Mouse (Mus musculus): ENCODE data around the gene Hmgb1. TPM values are rescaled to one million over a fixed set of nuclear protein-coding genes. Genes with fewer than 3 reads are reported as not detected.

Gene Hmgb1
- polyA plus RNA-seq, 1 experiment, result 22.9 TPM

DNA sequence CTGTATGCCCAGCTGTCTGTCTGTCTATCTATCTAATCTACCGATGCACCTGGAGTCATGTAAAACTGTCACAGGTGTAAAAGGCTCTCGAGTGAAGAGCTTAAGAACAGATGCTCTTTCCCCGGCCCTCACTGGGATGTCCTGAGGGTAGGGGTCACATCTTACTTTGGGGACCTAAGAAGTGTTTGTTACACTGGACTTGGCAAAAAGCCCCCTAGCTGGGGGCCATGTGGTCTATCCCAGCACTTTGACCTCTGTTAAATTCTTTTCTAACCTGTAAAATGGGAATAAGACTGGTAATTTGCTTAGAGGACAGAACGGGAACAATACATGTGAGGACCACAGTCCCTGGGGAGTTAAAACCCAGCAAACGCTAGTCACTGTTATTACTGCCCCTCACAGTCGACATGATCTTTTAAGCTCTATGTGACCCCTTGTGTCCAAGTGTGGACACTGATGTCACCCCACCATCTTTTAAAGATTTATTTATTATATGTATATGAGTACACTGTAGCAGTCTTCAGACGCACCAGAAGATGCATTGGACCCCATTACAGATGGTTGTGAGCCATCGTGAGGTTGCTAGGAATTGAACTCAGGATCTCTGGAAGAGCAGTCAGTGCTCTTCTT lies 80.1 kb downstream of the Hmgb1 start:
- DNase-seq (ENCODE audit: low read depth), result no peak

DNA sequence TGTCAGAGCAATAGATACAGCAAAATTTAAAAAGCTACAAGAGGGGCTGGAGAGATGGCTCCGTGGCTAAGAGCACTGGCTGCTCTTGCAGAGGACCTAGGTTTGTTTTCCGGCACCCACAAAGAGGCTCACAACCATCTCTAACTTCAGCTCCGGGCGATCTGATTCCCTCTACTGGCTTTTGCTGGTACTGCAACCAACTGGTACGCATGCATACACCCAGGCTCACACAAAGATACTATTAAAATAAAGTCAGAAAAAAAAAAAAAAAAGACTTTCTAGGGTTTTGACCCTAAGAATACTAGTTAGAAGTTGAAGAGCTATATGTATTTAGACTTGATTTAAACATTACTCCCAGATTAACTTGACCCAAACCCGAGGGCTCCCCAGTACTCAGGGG lies 82.4 kb downstream of the Hmgb1 start:
- no peak for DNase-seq (ENCODE audit: low read depth)

DNA sequence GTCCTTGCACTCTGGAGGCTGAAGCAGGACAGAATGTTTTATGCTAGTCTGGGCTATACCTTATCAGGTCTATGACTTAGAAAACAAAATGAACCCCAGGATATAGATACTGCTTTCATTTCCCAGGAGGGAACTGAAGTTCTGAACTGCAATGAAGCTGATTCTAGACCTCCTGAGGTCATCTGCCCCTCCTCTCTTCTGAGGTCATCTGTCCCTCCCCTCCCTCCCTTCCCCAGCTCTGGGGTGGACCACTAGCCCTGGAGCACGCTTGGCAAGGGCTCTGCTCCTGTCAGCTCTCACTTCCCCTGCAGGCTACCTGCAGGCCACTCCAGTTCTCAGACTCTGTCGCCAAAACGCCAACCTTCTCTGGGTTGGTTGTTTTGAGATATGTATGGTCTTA lies 84.2 kb downstream of the Hmgb1 start:
- no peak for DNase-seq (ENCODE audit: low read depth)

DNA sequence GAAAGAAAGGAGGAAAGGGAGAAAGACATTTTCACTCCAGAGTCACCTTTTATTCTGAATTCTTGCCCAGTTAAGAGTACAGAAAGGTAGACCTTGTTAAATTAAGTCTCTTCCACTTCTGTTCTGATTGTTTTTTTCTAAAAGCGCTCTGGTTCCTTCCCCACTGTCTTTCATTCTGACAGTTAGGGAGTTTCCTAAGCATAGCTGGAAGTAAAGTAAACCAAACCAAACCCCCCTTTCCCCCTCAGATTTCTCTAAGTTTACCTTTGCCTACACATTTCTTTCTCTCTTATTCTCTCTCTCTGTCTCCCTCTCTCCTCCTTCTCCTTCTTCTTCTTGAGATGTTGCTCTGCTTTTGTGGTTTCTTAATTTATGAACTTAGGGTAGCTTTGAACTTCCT lies 85.3 kb downstream of the Hmgb1 start:
- DNase-seq (ENCODE audit: low read depth), result no peak

DNA sequence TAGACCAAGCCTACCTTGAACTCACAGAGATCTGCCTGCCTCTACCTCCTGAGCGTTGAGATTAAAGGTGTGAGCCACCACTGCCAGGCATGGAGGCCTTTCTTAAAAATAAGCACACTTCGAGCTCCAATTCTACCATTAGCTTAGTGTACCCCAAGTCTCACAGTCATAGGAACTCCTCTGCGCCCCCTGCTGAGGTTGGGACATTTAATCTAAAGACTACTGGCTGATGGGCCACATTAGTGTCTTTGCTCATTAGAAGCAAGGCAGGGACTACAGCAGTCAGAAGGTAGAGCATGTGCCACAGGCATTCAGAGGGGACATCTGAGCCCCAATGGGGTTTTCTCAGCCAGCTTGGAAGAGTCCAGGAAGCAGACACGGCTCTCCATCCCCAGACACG lies 86.4 kb downstream of the Hmgb1 start:
- no peak for DNase-seq (ENCODE audit: low read depth)

DNA sequence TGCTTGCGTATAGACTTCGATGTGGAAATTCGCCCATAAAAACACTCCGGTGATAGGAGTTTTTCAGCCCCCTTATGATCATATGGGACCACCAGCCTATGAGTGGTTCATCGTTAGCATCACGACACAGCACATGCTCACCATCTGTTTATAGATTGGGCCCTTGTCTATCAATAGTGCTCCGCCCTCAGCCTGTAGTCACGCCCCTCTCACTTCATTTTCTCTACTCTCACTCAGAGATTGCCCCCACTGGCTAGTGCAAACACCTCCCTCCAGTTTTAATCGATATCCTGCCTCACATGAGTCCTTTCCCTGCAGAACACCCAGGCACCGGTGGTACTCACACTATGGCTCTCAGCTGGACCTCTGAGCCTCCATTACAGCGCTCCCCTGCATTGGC lies 88.0 kb downstream of the Hmgb1 start:
- no peak for DNase-seq (ENCODE audit: low read depth)

DNA sequence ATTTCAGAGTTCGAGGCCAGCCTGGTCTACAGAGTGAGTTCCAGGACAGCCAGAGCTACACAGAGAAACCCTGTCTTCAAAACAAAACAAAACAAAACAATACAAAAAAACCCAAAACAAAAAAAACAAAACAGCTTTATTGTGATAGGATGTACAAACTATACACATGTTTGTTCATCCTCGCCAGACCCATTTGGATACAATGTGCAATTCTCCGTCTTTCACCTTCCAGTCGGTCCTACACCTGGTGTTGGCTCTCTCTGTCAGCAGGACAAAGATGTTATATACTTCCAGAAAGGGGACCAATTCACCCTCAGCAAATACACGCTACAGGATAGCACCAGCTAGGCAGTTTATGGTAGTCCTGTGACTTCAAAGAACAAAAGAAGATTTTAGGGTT lies 91.4 kb downstream of the Hmgb1 start:
- DNase-seq (ENCODE audit: low read depth), result no peak

DNA sequence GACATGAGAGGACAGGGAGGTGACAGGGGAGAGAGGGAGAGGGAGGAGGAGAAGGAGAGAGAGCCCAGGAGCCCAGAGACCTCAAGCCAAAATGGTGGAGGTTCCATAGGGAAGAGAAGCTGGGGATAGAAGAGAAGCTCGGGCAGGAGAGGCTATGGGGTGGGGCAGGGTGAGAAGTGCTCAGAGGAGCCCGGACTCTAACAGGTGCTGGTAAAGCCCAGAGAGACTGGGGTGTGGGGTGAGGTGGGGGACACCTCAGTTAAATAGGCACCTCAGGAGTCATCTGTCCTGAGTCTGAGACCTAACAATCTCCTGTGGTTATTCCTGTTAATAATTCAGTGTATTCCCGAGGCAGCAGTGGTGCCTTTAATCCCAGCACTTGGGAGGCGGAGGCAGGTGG lies 91.8 kb downstream of the Hmgb1 start:
- DNase-seq (ENCODE audit: low read depth), result no peak

DNA sequence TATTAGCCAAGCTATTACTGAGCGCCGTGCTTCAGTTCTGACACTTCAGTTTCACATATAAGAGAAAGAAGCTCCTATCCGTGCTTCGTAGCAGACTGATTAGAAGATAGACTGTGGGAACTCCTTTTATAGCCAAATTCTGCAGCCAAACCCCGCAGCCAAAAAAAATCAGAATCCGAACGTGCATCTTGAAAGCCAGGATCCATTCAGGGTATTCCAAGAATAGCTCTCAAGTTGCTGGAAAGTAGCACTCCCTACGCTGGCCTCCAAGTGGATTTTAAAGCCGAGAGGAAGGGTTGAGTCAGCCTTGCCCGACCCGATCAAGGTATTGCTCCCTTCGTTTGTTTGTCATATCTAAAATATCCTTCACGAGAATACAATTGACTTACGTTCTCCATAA lies 93.0 kb downstream of the Hmgb1 start:
- DNase-seq (ENCODE audit: low read depth), result no peak

DNA sequence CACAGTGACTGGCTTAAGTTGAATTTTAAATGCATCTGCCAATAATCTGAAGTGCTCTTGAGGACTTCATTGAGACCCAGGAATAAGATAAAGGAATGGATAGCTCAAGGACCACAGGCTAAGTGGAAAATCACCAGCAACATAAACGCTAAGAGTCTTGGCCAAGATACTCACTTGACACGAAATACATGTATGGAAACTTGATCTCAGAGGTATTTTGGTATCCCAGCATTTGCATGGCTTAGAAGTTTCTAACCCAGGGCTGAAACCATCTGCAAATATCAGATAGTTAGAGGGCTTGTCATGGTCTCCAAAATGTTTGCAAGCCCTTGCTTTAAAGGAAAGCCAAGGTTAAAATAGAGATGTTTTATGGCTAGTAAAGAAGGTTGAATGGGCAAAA lies 94.4 kb downstream of the Hmgb1 start:
- no peak for DNase-seq (ENCODE audit: low read depth)

DNA sequence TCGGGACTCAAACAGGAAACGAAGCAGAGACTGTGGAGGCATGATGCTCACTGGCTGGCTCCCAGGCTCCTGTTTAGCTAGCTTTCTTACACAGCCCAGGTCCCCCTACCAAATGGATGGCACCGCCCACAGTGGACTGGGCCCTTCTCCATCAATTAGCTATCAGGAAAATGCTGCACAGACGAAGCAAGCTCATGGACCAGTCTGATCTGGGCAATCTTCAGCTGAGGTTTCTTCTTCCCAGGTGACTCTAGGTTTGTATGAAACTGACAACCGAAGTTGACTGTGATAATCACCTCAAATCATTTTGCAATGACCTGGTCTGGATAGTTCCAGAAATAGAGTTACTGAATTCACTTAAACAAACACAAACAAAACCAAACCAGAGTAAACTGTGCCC lies 94.8 kb downstream of the Hmgb1 start:
- no peak for DNase-seq (ENCODE audit: low read depth)

DNA sequence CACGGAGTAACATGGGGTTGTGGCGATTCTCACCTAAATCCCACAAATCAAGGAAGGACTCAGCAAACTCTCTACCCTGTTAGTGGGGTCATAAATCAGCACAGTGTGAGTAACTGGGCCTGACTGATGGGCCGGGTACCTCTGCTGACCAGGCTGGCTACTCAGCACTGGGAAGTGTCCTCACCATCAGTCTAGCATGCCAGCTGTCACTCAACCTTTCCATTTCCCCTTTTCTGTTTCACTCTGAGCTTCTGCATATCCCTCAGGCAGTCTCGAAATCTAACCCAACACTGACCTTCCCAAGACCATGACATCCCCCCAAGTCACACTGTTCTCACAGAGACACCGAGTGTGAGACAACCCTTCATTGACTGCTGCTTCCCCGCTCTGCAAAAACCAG lies 95.4 kb downstream of the Hmgb1 start:
- DNase-seq (ENCODE audit: low read depth), result no peak

DNA sequence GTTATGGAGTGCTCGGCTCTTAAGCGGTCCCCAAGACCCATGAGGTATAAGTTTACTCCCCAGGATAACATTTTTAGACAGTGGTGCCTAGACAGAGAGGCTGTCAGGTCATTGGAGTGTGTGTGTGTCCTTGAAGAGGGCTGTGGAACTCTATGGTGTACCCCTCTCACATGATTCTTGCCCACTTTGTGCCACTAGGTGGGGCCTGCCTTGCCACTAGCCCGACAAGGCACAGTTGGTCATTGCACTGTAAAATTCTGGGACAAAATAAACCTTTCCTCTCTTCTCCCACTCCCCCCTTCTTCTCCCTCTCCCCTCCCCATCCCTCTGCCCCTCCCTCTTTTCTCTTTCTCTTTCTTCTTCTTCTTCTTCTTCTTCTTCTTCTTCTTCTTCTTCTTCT lies 96.1 kb downstream of the Hmgb1 start:
- no peak for DNase-seq (ENCODE audit: low read depth)

DNA sequence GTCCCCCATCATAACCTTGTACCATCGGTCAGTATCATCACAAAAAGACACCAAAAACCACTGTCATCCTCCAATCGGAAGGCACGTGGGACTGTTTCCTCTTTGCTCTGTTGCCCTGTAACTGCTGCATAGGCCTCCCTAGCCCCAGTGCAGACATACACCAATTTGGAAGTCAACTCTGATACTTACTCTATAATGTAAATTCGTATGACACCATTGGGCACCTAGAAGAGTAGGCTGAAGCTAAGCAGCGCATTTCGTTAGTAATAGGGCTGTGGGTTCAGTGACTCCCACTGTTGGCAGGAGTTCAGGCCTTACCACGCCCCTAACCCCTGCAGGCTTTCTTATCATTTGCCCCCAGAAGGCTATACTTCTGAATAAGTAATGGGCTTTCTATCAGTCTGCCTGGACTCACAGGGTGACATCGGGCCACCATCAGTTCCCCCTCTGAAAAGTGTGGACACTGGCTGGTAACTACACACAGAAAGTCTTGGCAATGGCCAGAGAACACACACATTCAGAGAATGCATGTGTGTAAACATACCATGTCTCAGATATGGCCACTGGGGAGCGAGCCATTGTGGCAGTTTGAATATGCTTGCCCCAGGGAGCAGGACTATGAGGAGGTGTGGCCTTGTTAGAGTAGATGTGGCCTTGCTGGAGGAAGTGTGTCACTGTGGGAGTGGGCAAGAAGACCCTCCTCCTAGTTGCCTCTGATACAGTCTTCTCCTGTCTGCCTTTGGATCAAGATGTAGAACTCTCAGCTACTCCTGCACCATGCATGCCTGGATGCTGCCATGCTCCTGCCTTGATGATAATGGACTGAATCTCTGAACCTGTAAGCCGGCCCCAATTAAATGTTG lies 97.7 kb downstream of the Hmgb1 start:
- no peak for DNase-seq (ENCODE audit: low read depth)

DNA sequence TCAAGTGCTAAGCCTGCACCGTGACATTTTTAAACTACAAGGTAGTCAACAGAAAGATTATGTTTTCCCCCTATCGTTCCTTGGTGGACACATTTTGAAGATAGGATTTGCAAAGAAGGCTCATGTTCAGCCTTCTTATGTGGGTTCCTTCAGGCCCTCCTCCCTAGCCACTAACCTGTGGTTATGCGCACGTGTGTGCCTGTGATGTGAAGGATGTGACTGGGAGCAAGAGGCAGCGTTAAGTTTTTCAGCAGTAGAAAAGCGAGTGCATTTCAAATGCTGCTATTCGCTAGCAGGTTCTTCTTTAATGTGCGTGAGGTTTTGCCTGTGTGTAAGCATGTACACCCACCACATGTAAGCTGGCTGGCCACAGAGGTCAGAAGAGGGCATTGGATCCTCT lies 103.8 kb downstream of the Hmgb1 start:
- no peak for DNase-seq (ENCODE audit: low read depth)

DNA sequence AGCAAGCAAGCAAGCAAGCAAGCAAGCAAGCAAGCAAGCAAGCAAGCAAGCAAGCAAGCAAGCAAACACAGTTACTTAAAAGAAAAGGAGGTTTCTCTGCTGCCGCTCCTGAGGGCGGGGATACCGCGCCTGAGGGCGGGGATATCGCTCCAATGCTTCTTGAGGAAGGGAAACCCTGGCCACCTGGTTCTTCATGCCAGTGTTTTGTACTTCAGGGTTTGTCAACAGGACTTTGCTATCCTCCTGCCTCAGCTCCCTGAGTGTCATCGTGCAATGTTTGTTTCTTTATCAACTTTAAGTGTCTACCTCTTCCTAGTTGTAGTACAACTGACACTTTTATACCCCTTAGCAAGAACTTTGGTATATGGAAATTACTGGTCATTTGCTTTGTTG lies 104.5 kb downstream of the Hmgb1 start:
- DNase-seq (ENCODE audit: low read depth), result no peak

DNA sequence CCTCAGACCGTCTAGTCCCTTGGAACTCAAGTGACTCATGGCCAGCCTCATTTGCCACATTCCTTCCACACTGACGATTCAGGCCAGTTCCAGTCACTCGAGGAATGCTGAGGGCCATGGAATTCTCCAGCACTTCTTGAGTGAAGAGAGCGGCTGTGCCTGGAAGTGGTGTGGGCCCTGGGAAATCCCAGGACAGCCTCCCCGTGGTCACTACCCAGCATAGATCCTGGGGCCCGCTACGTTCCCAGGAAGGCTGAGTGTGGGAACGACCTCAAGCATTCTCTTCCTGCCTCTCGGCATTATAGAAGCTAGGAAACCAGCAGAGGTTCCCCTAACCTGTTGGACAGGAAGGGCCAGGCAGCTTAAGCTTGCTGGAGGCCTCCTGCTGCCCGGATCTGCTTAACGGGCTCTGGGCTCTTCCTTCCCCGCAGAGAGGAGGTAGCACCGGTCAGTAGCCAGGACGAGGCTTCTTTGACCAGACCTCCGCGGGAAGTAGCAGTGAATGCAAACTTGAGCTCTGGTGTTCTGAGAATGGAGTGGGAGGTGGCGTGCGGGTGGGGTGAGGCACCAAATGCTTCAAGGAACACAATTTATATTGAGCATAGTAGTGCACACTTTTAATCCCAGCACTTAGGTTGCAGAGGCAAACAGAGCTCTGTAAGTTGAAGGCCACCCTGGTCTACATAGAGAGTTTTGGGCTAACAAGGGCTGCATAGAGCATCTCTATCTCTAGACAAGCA lies 105.1 kb downstream of the Hmgb1 start:
- DNase-seq (ENCODE audit: low read depth), result no peak

DNA sequence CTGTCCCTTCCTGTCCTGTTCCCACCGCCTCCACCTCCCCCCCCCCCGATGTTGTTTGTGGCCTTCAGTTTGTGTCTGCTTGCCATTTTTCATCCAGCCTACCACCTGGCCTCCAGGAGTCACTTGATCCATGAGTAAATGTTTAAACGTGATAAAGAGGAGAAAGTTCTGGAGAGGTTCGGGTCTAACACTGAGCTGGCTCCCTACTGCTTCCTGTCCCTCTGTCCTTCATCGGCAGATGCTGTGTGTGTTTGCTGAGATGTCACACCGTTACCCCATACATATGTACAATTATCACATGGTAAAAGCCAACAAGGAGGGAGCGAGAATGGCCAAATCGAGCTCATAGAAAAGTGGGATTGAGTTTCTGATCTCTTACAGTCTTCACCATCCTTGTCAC lies 107.2 kb downstream of the Hmgb1 start:
- no peak for DNase-seq (ENCODE audit: low read depth)

DNA sequence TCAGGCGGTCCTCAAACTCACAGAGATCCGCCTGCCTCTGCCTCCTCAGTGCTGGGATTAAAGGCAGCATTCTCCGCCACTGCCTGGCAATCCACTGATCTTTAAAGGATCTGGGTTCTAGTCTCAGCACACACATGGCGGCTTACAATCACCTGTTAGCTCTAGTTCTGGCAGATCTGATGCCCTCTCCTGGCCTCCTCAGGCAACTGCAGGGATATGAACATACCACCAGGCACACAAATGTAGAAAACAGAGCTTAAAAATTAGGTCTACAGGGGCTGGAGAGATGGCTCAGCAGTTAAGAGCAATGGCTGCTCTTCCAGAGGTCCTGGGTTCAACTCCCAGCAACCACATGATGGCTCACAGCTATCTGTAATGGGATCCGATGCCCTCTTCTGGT lies 112.7 kb downstream of the Hmgb1 start:
- DNase-seq (ENCODE audit: low read depth), result no peak

DNA sequence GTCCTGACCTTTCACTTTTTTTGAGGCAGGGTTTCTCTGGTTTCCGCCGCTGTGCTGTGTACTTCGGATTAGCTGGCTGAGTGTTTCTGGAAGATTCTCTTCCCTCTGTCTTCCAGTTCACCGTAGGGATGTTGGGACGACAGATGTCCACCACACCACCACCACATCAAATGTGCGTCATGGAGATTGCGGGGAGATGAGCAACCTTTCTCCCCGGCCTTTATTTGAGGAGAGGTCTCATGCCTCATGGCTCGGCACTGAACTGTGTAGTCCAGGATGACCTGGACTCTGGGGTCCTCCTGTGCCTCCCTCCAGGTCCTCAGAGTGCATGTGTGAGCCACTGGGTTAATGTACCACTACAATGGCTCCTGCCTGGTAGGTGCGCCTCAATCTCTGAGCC lies 115.5 kb downstream of the Hmgb1 start:
- no peak for DNase-seq (ENCODE audit: low read depth)

DNA sequence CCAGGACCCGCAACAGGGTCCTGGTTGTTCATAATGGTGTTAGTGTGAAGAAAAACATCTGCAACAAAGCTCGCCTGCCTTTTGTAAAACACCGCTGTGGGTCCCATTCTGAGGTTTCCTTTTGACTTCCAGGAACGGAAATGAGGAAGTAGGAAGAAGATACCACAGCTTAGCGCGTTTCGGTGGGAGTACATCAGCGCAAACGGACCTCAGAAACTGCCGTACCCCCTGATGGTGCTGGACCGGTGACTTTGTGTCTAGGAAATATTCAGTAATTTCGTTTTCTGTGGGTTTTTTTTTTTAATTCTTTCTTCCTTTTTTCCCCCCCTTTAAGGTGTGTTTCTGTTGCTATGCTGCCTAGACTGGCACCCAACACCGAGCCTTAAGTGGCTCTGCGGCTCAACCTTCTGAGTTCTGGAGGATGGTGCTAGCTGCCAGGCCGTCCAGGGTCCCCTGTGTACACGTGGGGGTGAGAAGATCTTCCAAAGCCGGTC lies 116.0 kb downstream of the Hmgb1 start:
- DNase-seq (ENCODE audit: low read depth), result no peak

DNA sequence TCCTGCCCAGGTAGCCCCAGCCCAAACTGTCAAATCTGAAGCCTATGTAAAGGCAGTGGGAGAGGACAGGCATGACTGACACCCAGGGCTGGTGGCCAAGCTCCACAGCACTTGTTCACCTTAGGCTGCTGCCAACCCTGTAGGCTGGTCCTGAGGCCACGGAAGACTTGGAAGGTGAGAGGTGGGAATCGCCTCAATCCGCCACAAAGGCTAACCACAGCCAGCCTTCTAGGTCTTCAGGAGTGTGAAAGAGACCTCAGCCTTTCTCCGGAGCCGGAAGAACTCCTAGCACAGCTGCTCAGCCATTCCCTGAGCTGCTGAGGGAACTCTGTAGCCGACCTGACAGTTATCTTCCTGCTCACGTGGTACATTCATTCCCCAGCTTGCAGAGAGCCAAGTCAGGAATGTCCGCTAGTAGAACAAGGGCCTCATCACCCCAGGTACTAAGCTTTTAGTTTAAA lies 116.8 kb downstream of the Hmgb1 start:
- DNase-seq (ENCODE audit: low read depth), result no peak

DNA sequence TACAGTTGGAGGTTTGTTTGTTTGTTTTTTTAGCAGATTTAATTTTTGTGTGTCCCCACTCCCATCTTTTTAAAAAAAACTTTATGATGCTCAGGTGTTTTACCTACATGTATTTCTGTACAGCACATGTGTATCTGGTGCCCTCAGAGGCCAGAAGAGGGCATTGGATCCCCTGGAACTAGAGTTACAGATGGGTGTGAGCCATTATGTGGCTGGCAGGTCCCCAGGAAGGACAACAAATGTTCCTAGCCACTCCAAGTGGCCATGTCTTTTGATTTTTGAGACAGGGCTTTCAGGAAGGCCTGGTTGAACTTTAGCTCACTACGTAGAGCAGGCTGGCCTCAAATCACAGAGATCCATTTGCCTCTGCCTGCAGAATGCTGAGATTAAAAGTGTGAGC lies 121.5 kb downstream of the Hmgb1 start:
- DNase-seq (ENCODE audit: low read depth), result no peak

All from gonadal fat pad, adult 2 months (tissue).